Mouse (Mus musculus): ENCODE data around the gene Tiam2. TPM values are rescaled to one million over a fixed set of nuclear protein-coding genes. Genes with fewer than 3 reads are reported as not detected.

Gene Tiam2
- polyA plus RNA-seq, 1 experiment from 2014 or later: 7.8 TPM

DNA sequence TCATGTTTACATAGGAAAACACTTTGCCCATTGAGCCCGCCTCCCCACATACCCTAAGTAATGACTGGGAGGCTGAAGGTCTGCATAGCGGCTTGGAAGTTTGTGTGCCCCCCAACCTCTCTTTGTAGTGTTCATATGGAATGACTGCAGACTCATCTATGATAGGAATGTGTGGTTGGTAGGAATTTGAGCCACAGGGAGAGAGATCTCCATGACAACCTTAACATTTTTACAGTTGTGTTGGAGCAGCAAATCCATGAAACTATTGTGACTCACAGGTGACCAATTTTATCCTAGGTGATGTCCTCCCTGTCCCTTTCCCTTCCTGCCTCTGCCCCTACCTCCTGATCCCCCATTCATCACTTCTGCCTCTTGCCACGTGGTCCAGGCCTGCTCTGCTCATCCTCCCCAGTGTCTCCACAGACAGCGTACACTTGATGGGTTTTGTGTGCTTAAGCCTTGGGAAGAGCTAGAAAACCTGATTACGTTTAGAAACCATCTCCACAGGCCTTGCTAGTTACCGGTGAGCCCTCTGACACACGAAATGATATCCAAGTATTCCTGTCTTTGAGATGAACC is 9.9 kb downstream of the Tiam2 start:
- no peaks in the 10 kb centered on the region for H3K27me3 ChIP-seq (ENCODE audit: control insufficient read depth, insufficient read depth, low read length)
- H3K36me3 ChIP-seq (ENCODE audit: control insufficient read depth, insufficient read depth, low read length): no peaks in the 10 kb centered on the region
- ATAC-seq (ENCODE audit: low read depth): no peak
- no peak overlapping the region for H3K9ac ChIP-seq (replicated peaks; ENCODE audit: low read depth, low read length)
- peaks cover 15% of the 10 kb centered on the region for H3K4me1 ChIP-seq (ENCODE audit: control insufficient read depth, insufficient read depth, low read length)
- no peaks in the 10 kb centered on the region for H3K9me3 ChIP-seq (ENCODE audit: control insufficient read depth, low read length)
- no peak overlapping the region for H3K4me2 ChIP-seq (ENCODE audit: low read depth, low read length)
- H3K27ac ChIP-seq (ENCODE audit: low read depth, low read length): peak overlapping the region; percentile 58
- WGBS: 77% methylated on average over 7 of the region's 7 CpGs
- H3K4me3 ChIP-seq (ENCODE audit: low read depth, low read length): no peak overlapping the region

DNA sequence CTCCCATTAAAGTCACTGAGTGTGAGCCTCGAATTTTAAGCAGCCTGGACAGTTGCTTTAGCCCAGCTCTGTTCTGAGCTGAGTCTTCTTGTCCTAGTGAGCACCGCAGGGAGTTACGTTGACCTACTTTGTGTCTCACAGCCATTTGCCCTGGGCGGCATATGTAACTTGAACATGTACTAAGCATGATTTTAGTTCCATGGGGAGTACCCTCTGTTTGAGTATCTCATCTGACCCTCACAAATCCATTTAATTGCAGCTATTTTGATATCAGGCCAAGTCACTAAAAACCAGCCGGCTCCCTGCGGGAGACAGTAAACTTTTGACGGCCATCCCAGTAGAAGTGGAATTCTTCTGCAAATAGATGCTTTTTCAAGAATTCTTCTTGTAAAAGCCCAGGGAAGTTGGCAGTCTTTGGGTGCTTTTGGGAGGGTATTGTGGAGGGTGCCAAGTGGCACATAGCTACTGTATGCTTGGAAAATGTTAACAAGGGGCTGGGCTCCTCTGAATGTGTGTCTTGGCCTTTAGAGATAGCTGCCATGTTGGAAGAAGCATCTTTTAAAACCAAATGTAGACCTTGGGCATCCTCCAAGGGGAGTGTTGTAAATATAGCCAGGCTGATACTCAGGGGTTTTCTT is 10.6 kb downstream of the Tiam2 start:
- ATAC-seq (ENCODE audit: low read depth): peak; percentile 68
- H3K27ac ChIP-seq (ENCODE audit: low read depth, low read length): peak overlapping the region; percentile 58
- no peak overlapping the region for H3K9ac ChIP-seq (replicated peaks; ENCODE audit: low read depth, low read length)
- H3K4me1 ChIP-seq (ENCODE audit: control insufficient read depth, insufficient read depth, low read length): peaks cover 12% of the 10 kb centered on the region
- no peaks in the 10 kb centered on the region for H3K36me3 ChIP-seq (ENCODE audit: control insufficient read depth, insufficient read depth, low read length)
- H3K9me3 ChIP-seq (ENCODE audit: control insufficient read depth, low read length): no peaks in the 10 kb centered on the region
- H3K4me3 ChIP-seq (ENCODE audit: low read depth, low read length): no peak overlapping the region
- no peak overlapping the region for H3K4me2 ChIP-seq (ENCODE audit: low read depth, low read length)
- 45% methylated on average over 7 of the region's 7 CpGs for WGBS
- H3K27me3 ChIP-seq (ENCODE audit: control insufficient read depth, insufficient read depth, low read length): no peaks in the 10 kb centered on the region

DNA sequence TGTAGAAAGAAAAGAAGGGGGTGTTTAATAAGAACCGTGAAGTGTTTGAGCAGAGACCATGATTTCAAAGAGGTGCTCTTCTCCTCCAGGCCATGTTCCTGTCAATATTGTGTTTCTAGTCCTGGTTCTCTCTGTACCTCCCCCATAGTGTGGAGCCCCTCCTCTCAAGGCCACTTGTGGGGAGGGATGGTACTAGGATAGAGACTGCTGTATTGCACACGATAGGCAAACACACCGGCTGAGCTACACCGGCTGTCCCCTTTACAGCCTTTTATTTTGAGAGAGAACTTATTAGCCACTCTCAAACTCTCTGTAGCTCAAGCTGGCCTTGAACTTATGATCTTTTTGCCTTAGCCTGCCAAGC is 11.1 kb downstream of the Tiam2 start:
- H3K4me2 ChIP-seq (ENCODE audit: low read depth, low read length): no peak overlapping the region
- H3K9ac ChIP-seq (replicated peaks; ENCODE audit: low read depth, low read length): no peak overlapping the region
- peak overlapping the region; percentile 31 for H3K27ac ChIP-seq (ENCODE audit: low read depth, low read length)
- H3K9me3 ChIP-seq (ENCODE audit: control insufficient read depth, low read length): no peaks in the 10 kb centered on the region
- WGBS: 27% methylated on average over 4 of the region's 4 CpGs
- H3K36me3 ChIP-seq (ENCODE audit: control insufficient read depth, insufficient read depth, low read length): no peaks in the 10 kb centered on the region
- H3K27me3 ChIP-seq (ENCODE audit: control insufficient read depth, insufficient read depth, low read length): no peaks in the 10 kb centered on the region
- peaks cover 12% of the 10 kb centered on the region for H3K4me1 ChIP-seq (ENCODE audit: control insufficient read depth, insufficient read depth, low read length)
- peak; percentile 39; the same call in 1 of the 2 replicates for ATAC-seq (ENCODE audit: low read depth)
- H3K4me3 ChIP-seq (ENCODE audit: low read depth, low read length): no peak overlapping the region

DNA sequence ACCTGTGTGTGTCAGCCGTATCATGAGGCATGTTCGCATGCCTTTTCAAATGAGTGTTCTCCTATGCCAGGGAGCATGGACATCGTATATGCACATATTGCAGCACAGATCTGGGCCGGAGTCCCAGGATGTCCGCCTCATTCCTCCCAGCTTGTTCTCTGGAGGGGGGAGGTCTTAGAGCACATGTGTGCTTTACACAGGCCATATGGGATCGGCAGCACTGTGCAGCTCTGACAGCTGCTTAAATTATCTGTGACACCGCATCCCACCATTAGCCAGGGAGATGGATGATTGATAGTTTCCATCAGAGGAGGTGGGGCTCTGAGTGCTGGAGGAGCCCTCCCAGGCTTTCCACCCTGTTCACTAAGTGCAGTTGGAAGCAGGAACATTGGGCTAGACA is 12.4 kb downstream of the Tiam2 start:
- H3K9me3 ChIP-seq (ENCODE audit: control insufficient read depth, low read length): no peaks in the 10 kb centered on the region
- no peak overlapping the region for H3K4me3 ChIP-seq (ENCODE audit: low read depth, low read length)
- H3K36me3 ChIP-seq (ENCODE audit: control insufficient read depth, insufficient read depth, low read length): no peaks in the 10 kb centered on the region
- peaks cover 12% of the 10 kb centered on the region for H3K4me1 ChIP-seq (ENCODE audit: control insufficient read depth, insufficient read depth, low read length)
- ATAC-seq (ENCODE audit: low read depth): peak; percentile 85
- no peak overlapping the region for H3K27ac ChIP-seq (ENCODE audit: low read depth, low read length)
- no peaks in the 10 kb centered on the region for H3K27me3 ChIP-seq (ENCODE audit: control insufficient read depth, insufficient read depth, low read length)
- 32% methylated on average over 7 of the region's 7 CpGs for WGBS
- no peak overlapping the region for H3K9ac ChIP-seq (replicated peaks; ENCODE audit: low read depth, low read length)
- no peak overlapping the region for H3K4me2 ChIP-seq (ENCODE audit: low read depth, low read length)

DNA sequence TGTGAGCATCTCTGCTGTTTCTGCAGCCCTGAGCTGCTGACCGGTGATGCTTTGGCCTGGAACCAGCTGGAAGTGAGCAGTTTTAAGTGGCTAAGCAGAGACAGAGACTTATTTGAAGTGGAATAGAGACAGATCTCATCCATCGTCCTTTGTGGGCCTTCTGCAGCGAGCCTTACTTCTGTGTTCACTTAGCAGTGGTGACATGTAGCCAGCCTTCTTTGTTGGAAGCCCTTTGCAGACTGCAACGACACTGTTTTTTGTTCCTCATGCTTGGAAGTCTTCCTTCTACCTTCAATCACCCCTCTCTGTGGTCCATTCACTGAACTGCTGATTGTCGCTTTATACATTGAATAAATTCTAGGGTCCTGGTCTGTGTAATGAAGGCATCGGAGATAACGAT is 18.5 kb downstream of the Tiam2 start:
- Histone ChIP-seq H3K27me3 (ENCODE audit: control insufficient read depth, insufficient read depth, low read length) (no peaks in the 10 kb centered on the region), H3K36me3 (ENCODE audit: control insufficient read depth, insufficient read depth, low read length) (no peaks in the 10 kb centered on the region), H3K9ac (replicated peaks; ENCODE audit: low read depth, low read length) (no peak overlapping the region), H3K4me1 (ENCODE audit: control insufficient read depth, insufficient read depth, low read length) (no peaks in the 10 kb centered on the region), H3K4me2 (ENCODE audit: low read depth, low read length) (no peak overlapping the region), H3K4me3 (ENCODE audit: low read depth, low read length) (no peak overlapping the region), H3K9me3 (ENCODE audit: control insufficient read depth, low read length) (no peaks in the 10 kb centered on the region), H3K27ac (ENCODE audit: low read depth, low read length) (0 out of 2 replicates have a peak overlapping the region, but pooled peaks have one; percentile 4)
- 64% methylated on average over 7 of the region's 7 CpGs for WGBS
- 0 out of 2 replicates have a peak, but pooled peaks have one; percentile 31 for ATAC-seq (ENCODE audit: low read depth)

DNA sequence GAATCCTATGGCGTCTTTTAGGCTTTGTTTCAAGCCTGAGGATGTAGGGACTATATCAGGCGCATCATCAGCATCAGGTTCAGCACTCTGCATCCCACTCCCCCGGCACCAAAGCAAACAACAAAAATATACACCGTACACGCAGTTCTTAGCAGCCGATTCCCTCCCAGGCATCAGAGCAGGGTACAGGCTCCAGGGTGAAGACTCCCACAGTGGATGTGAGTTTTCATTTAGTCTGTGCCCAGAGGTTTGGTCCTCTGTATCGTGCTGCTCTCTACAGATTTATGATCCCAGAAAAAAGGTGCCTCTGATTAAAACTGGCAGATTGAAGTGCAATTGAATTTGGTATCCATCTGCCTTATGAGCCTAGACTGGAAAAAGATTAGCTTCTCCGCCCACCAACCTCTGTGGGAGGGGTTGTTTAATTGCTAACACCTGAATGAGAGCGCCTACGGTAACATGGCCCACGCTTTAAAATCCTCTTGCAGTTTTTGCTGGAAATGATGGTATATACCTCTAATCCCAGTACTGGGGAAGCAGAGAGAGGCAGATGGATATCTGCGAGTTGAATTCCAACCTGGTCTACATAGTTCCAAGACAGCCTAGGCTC is 19.0 kb downstream of the Tiam2 start:
- no peak overlapping the region for H3K9ac ChIP-seq (replicated peaks; ENCODE audit: low read depth, low read length)
- no peaks in the 10 kb centered on the region for H3K4me1 ChIP-seq (ENCODE audit: control insufficient read depth, insufficient read depth, low read length)
- H3K9me3 ChIP-seq (ENCODE audit: control insufficient read depth, low read length): no peaks in the 10 kb centered on the region
- 57% methylated on average over 12 of the region's 12 CpGs for WGBS
- H3K4me2 ChIP-seq (ENCODE audit: low read depth, low read length): no peak overlapping the region
- peak; percentile 51; the same call in 1 of the 2 replicates for ATAC-seq (ENCODE audit: low read depth)
- H3K27me3 ChIP-seq (ENCODE audit: control insufficient read depth, insufficient read depth, low read length): no peaks in the 10 kb centered on the region
- H3K27ac ChIP-seq (ENCODE audit: low read depth, low read length): 0 out of 2 replicates have a peak overlapping the region, but pooled peaks have one; percentile 4
- no peaks in the 10 kb centered on the region for H3K36me3 ChIP-seq (ENCODE audit: control insufficient read depth, insufficient read depth, low read length)
- H3K4me3 ChIP-seq (ENCODE audit: low read depth, low read length): no peak overlapping the region

DNA sequence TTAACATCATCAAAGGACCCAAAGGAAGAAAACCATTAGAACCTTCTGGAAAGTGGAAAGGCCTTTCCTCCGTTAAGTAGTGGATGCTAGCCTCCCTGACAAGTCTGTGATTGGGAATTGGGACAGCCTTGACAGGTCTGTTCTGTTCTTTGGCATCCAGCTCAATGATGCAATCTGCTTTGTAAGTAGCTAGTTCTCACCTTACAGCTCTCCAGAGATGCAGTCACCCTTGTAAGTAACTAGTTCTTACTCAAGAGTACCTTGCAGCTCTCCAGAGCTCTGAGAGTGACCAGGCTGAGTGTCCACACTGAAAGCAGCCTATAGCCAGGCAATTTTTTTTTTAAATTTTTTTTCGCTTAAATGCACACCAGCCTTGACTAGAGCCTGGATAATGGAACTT is 21.4 kb downstream of the Tiam2 start:
- Histone ChIP-seq H3K9ac (replicated peaks; ENCODE audit: low read depth, low read length) (no peak overlapping the region), H3K36me3 (ENCODE audit: control insufficient read depth, insufficient read depth, low read length) (no peaks in the 10 kb centered on the region), H3K4me3 (ENCODE audit: low read depth, low read length) (no peak overlapping the region), H3K4me1 (ENCODE audit: control insufficient read depth, insufficient read depth, low read length) (no peaks in the 10 kb centered on the region), H3K9me3 (ENCODE audit: control insufficient read depth, low read length) (no peaks in the 10 kb centered on the region), H3K27me3 (ENCODE audit: control insufficient read depth, insufficient read depth, low read length) (no peaks in the 10 kb centered on the region), H3K4me2 (ENCODE audit: low read depth, low read length) (no peak overlapping the region), H3K27ac (ENCODE audit: low read depth, low read length) (no peak overlapping the region)
- ATAC-seq (ENCODE audit: low read depth): no peak
- 91% methylated on average over 2 of the region's 2 CpGs for WGBS

DNA sequence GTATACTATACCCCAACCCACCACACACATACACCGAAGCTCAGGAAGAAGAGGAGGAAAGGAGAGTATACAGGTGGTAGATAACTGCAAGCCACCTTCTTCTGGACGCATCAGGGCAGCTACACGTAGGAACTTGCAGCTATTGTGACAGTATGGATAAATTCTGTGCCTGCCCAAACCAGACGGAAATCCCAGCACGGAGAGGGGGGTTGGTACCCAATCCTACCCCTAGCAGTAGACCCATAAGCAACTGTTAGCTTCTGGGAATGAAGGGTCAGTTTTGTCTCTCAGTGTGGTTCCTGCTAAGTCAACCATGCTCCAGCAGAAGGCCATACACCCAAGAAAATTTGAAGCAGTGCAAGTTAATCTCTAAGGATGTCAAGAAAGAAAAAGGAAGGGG is 23.0 kb downstream of the Tiam2 start:
- WGBS: 89% methylated on average over 5 of the region's 5 CpGs
- Histone ChIP-seq H3K9me3 (ENCODE audit: control insufficient read depth, low read length) (no peaks in the 10 kb centered on the region), H3K27me3 (ENCODE audit: control insufficient read depth, insufficient read depth, low read length) (no peaks in the 10 kb centered on the region), H3K36me3 (ENCODE audit: control insufficient read depth, insufficient read depth, low read length) (no peaks in the 10 kb centered on the region), H3K4me2 (ENCODE audit: low read depth, low read length) (no peak overlapping the region), H3K4me3 (ENCODE audit: low read depth, low read length) (no peak overlapping the region), H3K4me1 (ENCODE audit: control insufficient read depth, insufficient read depth, low read length) (no peaks in the 10 kb centered on the region), H3K27ac (ENCODE audit: low read depth, low read length) (no peak overlapping the region), H3K9ac (replicated peaks; ENCODE audit: low read depth, low read length) (no peak overlapping the region)
- no peak for ATAC-seq (ENCODE audit: low read depth)

DNA sequence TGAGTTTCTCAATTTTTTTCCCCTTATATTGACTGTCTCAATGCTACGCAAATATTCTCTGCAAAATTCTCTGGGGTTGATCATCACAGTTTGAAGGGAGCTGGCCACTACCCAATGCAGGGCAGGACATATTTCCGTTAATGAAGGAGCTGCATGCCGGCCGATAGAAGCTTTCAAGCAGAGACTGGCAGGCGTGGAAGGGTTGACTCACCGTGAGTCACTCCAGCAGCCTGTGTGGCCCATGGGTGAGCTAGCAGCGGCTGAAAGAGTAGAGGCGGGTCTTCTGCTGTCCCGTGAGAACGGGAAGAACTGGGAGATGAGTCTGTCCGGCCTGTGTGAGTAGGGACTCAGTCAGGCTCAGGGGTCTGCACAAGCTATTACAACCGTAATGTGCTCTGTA is 23.6 kb downstream of the Tiam2 start:
- Histone ChIP-seq H3K9ac (replicated peaks; ENCODE audit: low read depth, low read length) (no peak overlapping the region), H3K4me3 (ENCODE audit: low read depth, low read length) (no peak overlapping the region), H3K27me3 (ENCODE audit: control insufficient read depth, insufficient read depth, low read length) (no peaks in the 10 kb centered on the region), H3K4me1 (ENCODE audit: control insufficient read depth, insufficient read depth, low read length) (no peaks in the 10 kb centered on the region), H3K4me2 (ENCODE audit: low read depth, low read length) (no peak overlapping the region), H3K9me3 (ENCODE audit: control insufficient read depth, low read length) (no peaks in the 10 kb centered on the region), H3K36me3 (ENCODE audit: control insufficient read depth, insufficient read depth, low read length) (no peaks in the 10 kb centered on the region), H3K27ac (ENCODE audit: low read depth, low read length) (no peak overlapping the region)
- ATAC-seq (ENCODE audit: low read depth): no peak
- WGBS: 81% methylated on average over 12 of the region's 12 CpGs

Data from neural tube, embryonic 14.5 days (tissue).